Mouse (Mus musculus): Measurements from ENCODE around the gene Mrgprf.

Gene Mrgprf

GRCm38 (mm10) chr7:145300321-145301007 lies at the start of gene Mrgprf:
Gene Mrgprf, plus strand, starts transcription at chr7:145300828.
- DNase-seq: no peak

GRCm38 (mm10) chr7:145252715-145253476 lies 47.7 kb upstream of the Mrgprf start:
- peak; percentile 90 for DNase-seq

- DNase-seq: no peak
These were observed 46.5 kb upstream of the Mrgprf start for GRCm38 (mm10) chr7:145253986-145254630.

- DNase-seq: no peak
These were observed 44.5 kb upstream of the Mrgprf start for GRCm38 (mm10) chr7:145256092-145256491.

GRCm38 (mm10) chr7:145264202-145264601 lies 36.4 kb upstream of the Mrgprf start:
- no peak for DNase-seq

GRCm38 (mm10) chr7:145266011-145266410 lies 34.6 kb upstream of the Mrgprf start:
- no peak for DNase-seq

- DNase-seq: no peak
These were observed 31.7 kb upstream of the Mrgprf start for GRCm38 (mm10) chr7:145268890-145269289.

GRCm38 (mm10) chr7:145270955-145271354 lies 29.7 kb upstream of the Mrgprf start:
- DNase-seq: no peak

GRCm38 (mm10) chr7:145275488-145275887 lies 25.1 kb upstream of the Mrgprf start:
- no peak for DNase-seq

- no peak for DNase-seq
These were observed 19.2 kb upstream of the Mrgprf start for GRCm38 (mm10) chr7:145281396-145281795.

- DNase-seq: no peak
These were observed 17.6 kb upstream of the Mrgprf start for GRCm38 (mm10) chr7:145283041-145283440.

GRCm38 (mm10) chr7:145283487-145284187 lies 17.0 kb upstream of the Mrgprf start, which contains the start of gene Tpcn2:
Gene Tpcn2, minus strand, starts transcription at chr7:145284011.
- DNase-seq: peak; percentile 92

GRCm38 (mm10) chr7:145284293-145284692 lies 16.3 kb upstream of the Mrgprf start:
- no peak for DNase-seq

GRCm38 (mm10) chr7:145285476-145285875 lies 15.2 kb upstream of the Mrgprf start:
- no peak for DNase-seq

- DNase-seq: no peak
These were observed 13.2 kb upstream of the Mrgprf start for GRCm38 (mm10) chr7:145287410-145287809.

- peak; percentile 21 for DNase-seq
These were observed 11.3 kb upstream of the Mrgprf start for GRCm38 (mm10) chr7:145289302-145289701.

- DNase-seq: no peak
These were observed 8.8 kb upstream of the Mrgprf start for GRCm38 (mm10) chr7:145291847-145292246.

- no peak for DNase-seq
These were observed 7.9 kb upstream of the Mrgprf start for GRCm38 (mm10) chr7:145292726-145293125.

- peak; percentile 68 for DNase-seq
These were observed 6.8 kb upstream of the Mrgprf start for GRCm38 (mm10) chr7:145293859-145294258.

- no peak for DNase-seq
These were observed 1.8 kb upstream of the Mrgprf start for GRCm38 (mm10) chr7:145298666-145299490.

GRCm38 (mm10) chr7:145299562-145300320 lies 887 bp upstream of the Mrgprf start:
- no peak for DNase-seq

Measured in thymus, postnatal 4 days (tissue).